Mouse (Mus musculus): ENCODE measurements around the gene Naa20.
"Not testable (repeated sequence)": the region's sequence is repeated elsewhere in the genome, so short reads cannot be mapped to it uniquely, and the experiment has no call there.

Naa20 gene

GRCm38 (mm10) chr2:145884913-145885785 lies 16.8 kb upstream of the Naa20 start:
- no peak for DNase-seq

- DNase-seq = peak; percentile 68
Observed at GRCm38 (mm10) chr2:145887937-145888765, 13.7 kb upstream of the Naa20 start.

GRCm38 (mm10) chr2:145888766-145889480 lies 13.0 kb upstream of the Naa20 start:
- DNase-seq = no peak

- DNase-seq = no peak
Observed at GRCm38 (mm10) chr2:145890571-145890970, 11.3 kb upstream of the Naa20 start.

- no peak for DNase-seq
Observed at GRCm38 (mm10) chr2:145893756-145894155, 8.1 kb upstream of the Naa20 start.

GRCm38 (mm10) chr2:145898106-145898505 lies 3.8 kb upstream of the Naa20 start:
- DNase-seq = no peak

GRCm38 (mm10) chr2:145900318-145900717 lies 1.6 kb upstream of the Naa20 start:
- DNase-seq = not testable (repeated sequence)

- peak; percentile 94 for DNase-seq
Observed at GRCm38 (mm10) chr2:145903061-145903901, 1.4 kb downstream of the Naa20 start.

GRCm38 (mm10) chr2:145903983-145904616 lies 2.2 kb downstream of the Naa20 start:
- no peak for DNase-seq

GRCm38 (mm10) chr2:145905156-145905555 lies 3.3 kb downstream of the Naa20 start:
- DNase-seq = no peak

GRCm38 (mm10) chr2:145905884-145906283 lies 4.0 kb downstream of the Naa20 start:
- not testable (repeated sequence) for DNase-seq

GRCm38 (mm10) chr2:145920941-145921650 lies 19.2 kb downstream of the Naa20 start:
- DNase-seq = no peak

- DNase-seq = peak; percentile 97
Observed at GRCm38 (mm10) chr2:145934339-145935231, 32.7 kb downstream of the Naa20 start, which contains the start of the genes Cfap61 and Crnkl1. TSS of gene Cfap61 (plus strand) at chr2:145934784. TSS of gene Crnkl1 (minus strand) at chr2:145935014.

GRCm38 (mm10) chr2:145936975-145937374 lies 35.1 kb downstream of the Naa20 start:
- no peak for DNase-seq

- DNase-seq = no peak
Observed at GRCm38 (mm10) chr2:145941403-145941802, 39.5 kb downstream of the Naa20 start.

- no peak for DNase-seq
Observed at GRCm38 (mm10) chr2:145944286-145944685, 42.4 kb downstream of the Naa20 start.

GRCm38 (mm10) chr2:145948402-145948954 lies 46.6 kb downstream of the Naa20 start:
- no peak for DNase-seq

- no peak for DNase-seq
Observed at GRCm38 (mm10) chr2:145949475-145950068, 47.7 kb downstream of the Naa20 start.

- no peak for DNase-seq
Observed at GRCm38 (mm10) chr2:145950239-145950638, 48.3 kb downstream of the Naa20 start.

Measured in kidney, postnatal 10 days (tissue).